Mouse (Mus musculus) cerebellum, adult 2 months (tissue): Measurements from ENCODE around the gene Lrwd1.

Experiments used
- CTCF ChIP-seq: fragments of 200-500 bp; IDR thresholded peaks from 2 replicates; pipeline ENCODE4 v1.5.1; 2011; ENCODE audit warnings: low read depth, mild to moderate bottlenecking, control low read depth, low read length, moderate library complexity, borderline replicate concordance; ENCODE audit not compliant: insufficient read depth
- POLR2A ChIP-seq: fragments of 200-500 bp; IDR thresholded peaks from 2 replicates; pipeline ENCODE4 v1.6.1; 2011; ENCODE audit warnings: low read length, control low read depth, borderline replicate concordance; ENCODE audit not compliant: insufficient read depth

- TF ChIP-seq CTCF (no peak), POLR2A (no peak)
Measured at GRCm38 (mm10) chr5:136076284-136076683, 59.6 kb downstream of the Lrwd1 start.
